Mouse (Mus musculus) heart, adult 2 months (tissue): ENCODE results near the gene Atg10.

Source experiments
- CTCF ChIP-seq: fragments of 200-600 bp; IDR thresholded peaks from 2 replicates; pipeline ENCODE4 v1.8.1; 2022; ENCODE audit warnings: antibody characterized with exemption, mild to moderate bottlenecking, moderate library complexity
- EP300 ChIP-seq: fragments of 200-500 bp; IDR thresholded peaks from 2 replicates; pipeline ENCODE4 v1.6.1; 2011; ENCODE audit warnings: low read depth, low read length, control low read depth; ENCODE audit not compliant: insufficient read depth
- POLR2A ChIP-seq: fragments of 200-500 bp; IDR thresholded peaks from 2 replicates; pipeline ENCODE4 v1.6.1; 2011; ENCODE audit warnings: mild to moderate bottlenecking, low read depth, low read length, control low read depth; ENCODE audit not compliant: insufficient read depth

GRCm38 (mm10) chr13:91224438-91224814, 658 bp upstream of the Atg10 start:
- TF ChIP-seq POLR2A: no peak
- no peak for TF ChIP-seq CTCF
- TF ChIP-seq EP300: no peak
